Mouse (Mus musculus) B cell, adult 2 months (primary cell): ENCODE measurements around the gene Lgals3bp.

ENCODE experiments used
- DNase-seq, 2 experiments: peaks; one replicate each; pipeline ENCODE4 v3.0.0; 2022

The Lgals3bp gene

GRCm38 (mm10) chr11:118360491-118360890 is 41.4 kb downstream of the Lgals3bp start:
- no peak for DNase-seq

- DNase-seq, result no peak
These were observed 46.3 kb downstream of the Lgals3bp start, which contains the start of gene Timp2 for GRCm38 (mm10) chr11:118355640-118356039. TSS of gene Timp2 (minus strand) at chr11:118355740.

GRCm38 (mm10) chr11:118355205-118355604 is 46.7 kb downstream of the Lgals3bp start:
- DNase-seq, result peak; percentile 79 to 81

- peak in 1 of 2 experiments; percentile 28 for DNase-seq
These were observed 47.2 kb downstream of the Lgals3bp start for GRCm38 (mm10) chr11:118354636-118355191.

- no peak for DNase-seq
These were observed 52.4 kb downstream of the Lgals3bp start for GRCm38 (mm10) chr11:118349494-118349893.

- peak; percentile 45 to 52 for DNase-seq
These were observed 53.0 kb downstream of the Lgals3bp start for GRCm38 (mm10) chr11:118348877-118349276.

- peak; percentile 15 to 20 for DNase-seq
These were observed 53.5 kb downstream of the Lgals3bp start for GRCm38 (mm10) chr11:118348419-118348818.

- DNase-seq, result no peak
These were observed 54.0 kb downstream of the Lgals3bp start for GRCm38 (mm10) chr11:118347911-118348310.

GRCm38 (mm10) chr11:118347391-118347790 is 54.5 kb downstream of the Lgals3bp start:
- no peak for DNase-seq

GRCm38 (mm10) chr11:118346395-118347096 is 55.3 kb downstream of the Lgals3bp start:
- no peak for DNase-seq

GRCm38 (mm10) chr11:118345693-118346092 is 56.2 kb downstream of the Lgals3bp start:
- no peak for DNase-seq

- no peak for DNase-seq
These were observed 58.3 kb downstream of the Lgals3bp start for GRCm38 (mm10) chr11:118343629-118344028.
